14 mouse cellular contexts compared by ENCODE assay signal in genomic region chr7:45741308-45741707, GRCm38 (mm10). TPM values are rescaled to one million over a fixed set of nuclear protein-coding genes. Genes with fewer than 3 reads are reported as not detected.
A peak's percentile ranks its signal among the peaks of the same experiment; 100 is the strongest.
DNase-seq lines count a peak whose midpoint lies in the region; ATAC-seq and TF ChIP-seq lines count a peak whose summit lies in the region.
"Had no signal": no experiment of that assay in that cellular context is flagged by ENCODE, and none has a peak within 500 bp of the region (broad histone marks: within the 10 kb centered on the region; RNA-seq: fewer than 3 reads in every experiment).

No protein-coding gene starts in this region.

- ATAC-seq in forebrain, embryonic 13.5 days, result no peak
- no peak for ATAC-seq in forebrain, embryonic 15.5 days (replicated peaks)
- ATAC-seq in liver, embryonic 11.5 days (replicated peaks; ENCODE audit: low FRiP score), result no peak
- peak; percentile 43 for ATAC-seq in megakaryocyte progenitor cell, adult 5-6 weeks (replicated peaks; ENCODE audit: poor library complexity)

- H3K4me1 ChIP-seq in forebrain, embryonic 13.5 days, result no peaks in the 10 kb centered on the region
- 0 out of 2 replicates have a peak, but pooled peaks cover 5% of the 10 kb centered on the region for H3K4me1 ChIP-seq in forebrain, embryonic 15.5 days
- H3K4me1 ChIP-seq in liver, embryonic 11.5 days (replicated peaks; ENCODE audit: control insufficient read depth, insufficient read depth, low read length), result no peaks in the 10 kb centered on the region
- no peaks in the 10 kb centered on the region for H3K4me1 ChIP-seq in cortical plate, adult 2 months (ENCODE audit: control insufficient read depth, insufficient read depth, low read length)
- no peaks in the 10 kb centered on the region for H3K4me1 ChIP-seq in cerebellum, adult 2 months (ENCODE audit: control insufficient read depth, insufficient read depth, low read length)

- H3K4me2 ChIP-seq in forebrain, embryonic 13.5 days, result no peak overlapping the region
- no peak overlapping the region for H3K4me2 ChIP-seq in forebrain, embryonic 15.5 days (replicated peaks)
- peak overlapping the region; percentile 61 for H3K4me2 ChIP-seq in liver, embryonic 11.5 days

- no peak for DNase-seq in liver, embryonic 11.5 days (ENCODE audit: low spot score)
- DNase-seq in liver, result no peak
- no peak for DNase-seq in ovary, postnatal 10 days (ENCODE audit: low spot score)
- DNase-seq in cerebellum, adult 2 months, result no peak
- DNase-seq: embryo, embryonic 11 days; kidney, postnatal 36 days had no signal

- WGBS in forebrain, embryonic 13.5 days, result 85% methylated on average over 12 of the region's 12 CpGs
- 83% methylated on average over 12 of the region's 12 CpGs for WGBS in forebrain, embryonic 15.5 days
- WGBS in liver, embryonic 11.5 days, result 58% methylated on average over 12 of the region's 12 CpGs
- WGBS in cerebellum, adult 2 months, result 90% methylated on average over 12 of the region's 12 CpGs

- H3K36me3 ChIP-seq in forebrain, embryonic 13.5 days (ENCODE audit: poor library complexity, severe bottlenecking), result no peaks in the 10 kb centered on the region
- no peaks in the 10 kb centered on the region for H3K36me3 ChIP-seq in forebrain, embryonic 15.5 days
- H3K36me3 ChIP-seq in liver, embryonic 11.5 days (ENCODE audit: control insufficient read depth, insufficient read depth, low read length), result no peaks in the 10 kb centered on the region

- no peak for TF ChIP-seq POLR2A in cortical plate, adult 2 months (IDR thresholded peaks at IDR 0.05; ENCODE audit: extremely low read depth, insufficient read depth, low read length)
- TF ChIP-seq POLR2A in cerebellum, adult 2 months (IDR thresholded peaks at IDR 0.05; ENCODE audit: borderline replicate concordance, insufficient read depth, low read length), result no peak

- TF ChIP-seq CTCF in cortical plate, adult 2 months (IDR thresholded peaks at IDR 0.05; ENCODE audit: extremely low read depth, insufficient read depth, low read length), result no peak
- TF ChIP-seq CTCF in cerebellum, adult 2 months (IDR thresholded peaks at IDR 0.05; ENCODE audit: borderline replicate concordance, insufficient read depth, low read depth, low read length), result no peak

- no peak overlapping the region for H3K9ac ChIP-seq in forebrain, embryonic 13.5 days
- H3K9ac ChIP-seq in forebrain, embryonic 15.5 days (replicated peaks), result no peak overlapping the region
- H3K9ac ChIP-seq in liver, embryonic 11.5 days (ENCODE audit: low read depth, low read length), result no peak overlapping the region

- no peak overlapping the region for H3K27ac ChIP-seq in forebrain, embryonic 13.5 days
- no peak overlapping the region for H3K27ac ChIP-seq in forebrain, embryonic 15.5 days (replicated peaks)
- no peak overlapping the region for H3K27ac ChIP-seq in liver, embryonic 11.5 days (ENCODE audit: low read depth, low read length)
- peak overlapping the region; percentile 18 for H3K27ac ChIP-seq in cortical plate, adult 2 months (ENCODE audit: insufficient read depth, low read length)
- no peak overlapping the region for H3K27ac ChIP-seq in cerebellum, adult 2 months (ENCODE audit: insufficient read depth, low read length)

- H3K27me3 ChIP-seq in forebrain, embryonic 13.5 days, result peaks cover 10% of the 10 kb centered on the region; the same call in 1 of the 2 replicates
- no peaks in the 10 kb centered on the region for H3K27me3 ChIP-seq in forebrain, embryonic 15.5 days
- H3K27me3 ChIP-seq in liver, embryonic 11.5 days (replicated peaks; ENCODE audit: control insufficient read depth, insufficient read depth, low read length), result no peaks in the 10 kb centered on the region
- no peaks in the 10 kb centered on the region for H3K27me3 ChIP-seq in cerebellum, adult 2 months (ENCODE audit: control insufficient read depth, insufficient read depth, low read length)

- peak overlapping the region; percentile 4; the same call in 1 of the 2 replicates for H3K4me3 ChIP-seq in forebrain, embryonic 13.5 days
- H3K4me3 ChIP-seq in forebrain, embryonic 15.5 days, result no peak overlapping the region
- H3K4me3 ChIP-seq in liver, embryonic 11.5 days (ENCODE audit: low read depth, low read length), result no peak overlapping the region; the same call in 1 of the 2 replicates
- peak overlapping the region; percentile 35 for H3K4me3 ChIP-seq in cortical plate, adult 2 months (ENCODE audit: insufficient read depth, low read length)
- H3K4me3 ChIP-seq in cerebellum, adult 2 months (replicated peaks; ENCODE audit: insufficient read depth, low read depth, low read length), result no peak overlapping the region

- H3K9me3 ChIP-seq in forebrain, embryonic 13.5 days (replicated peaks), result no peaks in the 10 kb centered on the region
- H3K9me3 ChIP-seq in forebrain, embryonic 15.5 days, result no peaks in the 10 kb centered on the region
- H3K9me3 ChIP-seq in liver, embryonic 11.5 days (ENCODE audit: control insufficient read depth, low read length), result no peaks in the 10 kb centered on the region

RNA-seq across cellular contexts. Expression of gene Spaca4, which starts 15.7 kb away (rescaled TPM):
- not detected in 2 replicates for polyA plus RNA-seq in forebrain, embryonic 13.5 days (2015; fragmentation: Nextera tagmentation; extraction: Ambion mirVana)
- polyA plus RNA-seq in forebrain, embryonic 15.5 days (2015; fragmentation: Nextera tagmentation; extraction: Ambion mirVana), result not detected in 2 replicates
- not detected in 2 replicates for polyA plus RNA-seq in liver, embryonic 11.5 days (2014; fragmentation: Nextera tagmentation; extraction: Ambion mirVana)
- polyA plus RNA-seq in cortical plate, adult 2 months (2012; rRNA removed), result not detected in 2 replicates
- total RNA-seq in megakaryocyte progenitor cell, adult 5-6 weeks (2015), result not detected in 2 replicates
- total RNA-seq in megakaryocyte progenitor cell, adult 5-6 weeks (2017), result not detected in 2 replicates
- polyA plus RNA-seq in cerebellum, adult 2 months (2012; rRNA removed), result not detected in 2 replicates
- polyA plus RNA-seq: heart, embryonic 16.5 days; liver, embryonic 16.5 days; neural tube, embryonic 11.5 days; urinary bladder, adult 2 months had no signal

RNA-seq across cellular contexts. Expression of gene Fam83e, which starts 20.3 kb away (rescaled TPM):
- polyA plus RNA-seq in forebrain, embryonic 13.5 days (2015; fragmentation: Nextera tagmentation; extraction: Ambion mirVana), result 1.3 TPM in 2 replicates
- 0.37 and 1.0 TPM in 2 replicates for polyA plus RNA-seq in forebrain, embryonic 15.5 days (2015; fragmentation: Nextera tagmentation; extraction: Ambion mirVana)
- 0.77 and 1.1 TPM in 2 replicates for polyA plus RNA-seq in liver, embryonic 11.5 days (2014; fragmentation: Nextera tagmentation; extraction: Ambion mirVana)
- polyA plus RNA-seq in cortical plate, adult 2 months (2012; rRNA removed), result 0.19 and 0.21 TPM in 2 replicates
- total RNA-seq in megakaryocyte progenitor cell, adult 5-6 weeks (2015), result 0.54 and 0.78 TPM in 2 replicates
- 0.37 and 0.51 TPM in 2 replicates for total RNA-seq in megakaryocyte progenitor cell, adult 5-6 weeks (2017)
- polyA plus RNA-seq in cerebellum, adult 2 months (2012; rRNA removed), result 0.25 and 0.31 TPM in 2 replicates

RNA-seq across cellular contexts. Expression of gene Sphk2, which starts 23.5 kb away (rescaled TPM):
- 25.3 and 29.7 TPM in 2 replicates for polyA plus RNA-seq in forebrain, embryonic 13.5 days (2015; fragmentation: Nextera tagmentation; extraction: Ambion mirVana)
- 29.0 and 30.2 TPM in 2 replicates for polyA plus RNA-seq in forebrain, embryonic 15.5 days (2015; fragmentation: Nextera tagmentation; extraction: Ambion mirVana)
- 24.2 and 25.6 TPM in 2 replicates for polyA plus RNA-seq in liver, embryonic 11.5 days (2014; fragmentation: Nextera tagmentation; extraction: Ambion mirVana)
- 22.5 and 23.5 TPM in 2 replicates for polyA plus RNA-seq in cortical plate, adult 2 months (2012; rRNA removed)
- 10.6 and 14.5 TPM in 2 replicates for total RNA-seq in megakaryocyte progenitor cell, adult 5-6 weeks (2015)
- total RNA-seq in megakaryocyte progenitor cell, adult 5-6 weeks (2017), result 9.8 and 10.2 TPM in 2 replicates
- polyA plus RNA-seq in cerebellum, adult 2 months (2012; rRNA removed), result 27.7 and 29.3 TPM in 2 replicates

RNA-seq across cellular contexts. Expression of gene Rpl18, which starts 26.1 kb away (rescaled TPM):
- 808 and 823 TPM in 2 replicates for polyA plus RNA-seq in forebrain, embryonic 13.5 days (2015; fragmentation: Nextera tagmentation; extraction: Ambion mirVana)
- 633 and 683 TPM in 2 replicates for polyA plus RNA-seq in forebrain, embryonic 15.5 days (2015; fragmentation: Nextera tagmentation; extraction: Ambion mirVana)
- polyA plus RNA-seq in liver, embryonic 11.5 days (2014; fragmentation: Nextera tagmentation; extraction: Ambion mirVana), result 1,405 and 1,469 TPM in 2 replicates
- polyA plus RNA-seq in cortical plate, adult 2 months (2012; rRNA removed), result 255 and 261 TPM in 2 replicates
- total RNA-seq in megakaryocyte progenitor cell, adult 5-6 weeks (2015), result 1,825 and 1,988 TPM in 2 replicates
- 1,777 and 2,306 TPM in 2 replicates for total RNA-seq in megakaryocyte progenitor cell, adult 5-6 weeks (2017)
- 350 and 359 TPM in 2 replicates for polyA plus RNA-seq in cerebellum, adult 2 months (2012; rRNA removed)

RNA-seq across cellular contexts. Expression of gene Dbp, which starts 36.4 kb away (rescaled TPM):
- 2.5 and 3.0 TPM in 2 replicates for polyA plus RNA-seq in forebrain, embryonic 13.5 days (2015; fragmentation: Nextera tagmentation; extraction: Ambion mirVana)
- polyA plus RNA-seq in forebrain, embryonic 15.5 days (2015; fragmentation: Nextera tagmentation; extraction: Ambion mirVana), result 3.6 and 4.1 TPM in 2 replicates
- polyA plus RNA-seq in liver, embryonic 11.5 days (2014; fragmentation: Nextera tagmentation; extraction: Ambion mirVana), result 1.8 and 1.9 TPM in 2 replicates
- 251 and 257 TPM in 2 replicates for polyA plus RNA-seq in cortical plate, adult 2 months (2012; rRNA removed)
- 3.6 and 5.6 TPM in 2 replicates for total RNA-seq in megakaryocyte progenitor cell, adult 5-6 weeks (2015)
- 6.2 and 7.2 TPM in 2 replicates for total RNA-seq in megakaryocyte progenitor cell, adult 5-6 weeks (2017)
- polyA plus RNA-seq in cerebellum, adult 2 months (2012; rRNA removed), result 222 and 239 TPM in 2 replicates

Comparison
In these comparisons a context has a peak if more than half of its experiments do, and no peak if none do; other contexts are left out.
1. H3K4me3 ChIP-seq: peak in forebrain, embryonic 13.5 days (single experiment) and cortical plate, adult 2 months (single experiment); none in forebrain, embryonic 15.5 days (single experiment), liver, embryonic 11.5 days (single experiment) and cerebellum, adult 2 months (single experiment).